ENCODE assay signal across 14 mouse cellular contexts in genomic region chr10:122861696-122862385, GRCm38 (mm10).
A peak's percentile ranks its signal among the peaks of the same experiment; 100 is the strongest.
DNase-seq lines count a peak whose midpoint lies in the region; ATAC-seq and TF ChIP-seq lines count a peak whose summit lies in the region.
"Had no signal": no experiment of that assay in that cellular context is flagged by ENCODE, and none has a peak within 500 bp of the region (broad histone marks: within the 10 kb centered on the region; RNA-seq: fewer than 3 reads in every experiment).

No protein-coding gene starts in this region.

- no peaks in the 10 kb centered on the region for H3K27me3 ChIP-seq in forebrain, embryonic 10.5 days (ENCODE audit: poor library complexity, severe bottlenecking)
- no peaks in the 10 kb centered on the region for H3K27me3 ChIP-seq in hindbrain, embryonic 12.5 days
- H3K27me3 ChIP-seq: CH12.LX; heart, embryonic 13.5 days; limb, embryonic 12.5 days had no signal

- ATAC-seq in hindbrain, embryonic 12.5 days (ENCODE audit: low FRiP score) = peak; percentile 30

- peak overlapping the region; percentile 20; the same call in 1 of the 2 replicates for H3K27ac ChIP-seq in forebrain, embryonic 10.5 days
- H3K27ac ChIP-seq in hindbrain, embryonic 12.5 days = peak overlapping the region; percentile 64; the same call in 1 of the 2 replicates
- H3K27ac ChIP-seq: gastrocnemius, adult 2 months; heart, embryonic 13.5 days; limb, embryonic 12.5 days had no signal

- 89% methylated on average over 18 of the region's 18 CpGs for WGBS in forebrain, embryonic 10.5 days
- WGBS in hindbrain, embryonic 12.5 days = 77% methylated on average over 18 of the region's 18 CpGs

- no peak for TF ChIP-seq CTCF in brain, embryonic 14.5 days (IDR thresholded peaks at IDR 0.05; ENCODE audit: borderline replicate concordance, extremely low read depth, insufficient read depth, insufficient read length)

- peaks cover 13% of the 10 kb centered on the region for H3K4me1 ChIP-seq in forebrain, embryonic 10.5 days
- H3K4me1 ChIP-seq in hindbrain, embryonic 12.5 days = peaks cover 9% of the 10 kb centered on the region

- no peak for TF ChIP-seq POLR2A in brain, embryonic 14.5 days (IDR thresholded peaks at IDR 0.05; ENCODE audit: borderline replicate concordance, extremely low read depth, insufficient read depth, insufficient read length, poor library complexity, severe bottlenecking)

- intact Hi-C loops in heart, postnatal 25 days (cut with DNase I) = no loop called here

- no peak overlapping the region for H3K9ac ChIP-seq in hindbrain, embryonic 12.5 days
- H3K9ac ChIP-seq: heart, embryonic 13.5 days; limb, embryonic 12.5 days had no signal

- no peak overlapping the region for H3K4me2 ChIP-seq in hindbrain, embryonic 12.5 days (replicated peaks)
- H3K4me2 ChIP-seq: heart, embryonic 13.5 days; limb, embryonic 12.5 days had no signal

- H3K4me3 ChIP-seq in forebrain, embryonic 10.5 days = no peak overlapping the region
- H3K4me3 ChIP-seq in hindbrain, embryonic 12.5 days = no peak overlapping the region
- H3K4me3 ChIP-seq: gastrocnemius, adult 2 months; heart, embryonic 13.5 days; limb, embryonic 12.5 days had no signal

- peak; percentile 60 for DNase-seq in brain, embryonic 14.5 days (ENCODE audit: low read depth)
- DNase-seq in forebrain, embryonic 10.5 days (ENCODE audit: extremely low spot score, low spot score) = no peak
- peak; percentile 83 for DNase-seq in retina, embryonic 14.5 days (ENCODE audit: low spot score)
- no peak for DNase-seq in heart, postnatal 25 days (ENCODE audit: low spot score)
- no peak for DNase-seq in adrenal gland, adult 8-10 months
- no peak for DNase-seq in c-Kit-positive CD71-positive TER-119-positive erythroid progenitor cells, embryonic 14.5 days (ENCODE audit: low spot score)
- DNase-seq: gastrocnemius, adult 2 months; lung, adult 2 months; right cerebral cortex, postnatal 25 days; thymus, postnatal 4 days had no signal

- H3K9me3 ChIP-seq in forebrain, embryonic 10.5 days = peaks cover 8% of the 10 kb centered on the region; the same call in 1 of the 2 replicates
- H3K9me3 ChIP-seq in hindbrain, embryonic 12.5 days (replicated peaks) = no peaks in the 10 kb centered on the region
- H3K9me3 ChIP-seq: heart, embryonic 13.5 days; limb, embryonic 12.5 days had no signal

- H3K36me3 ChIP-seq in forebrain, embryonic 10.5 days (replicated peaks) = no peaks in the 10 kb centered on the region
- no peaks in the 10 kb centered on the region for H3K36me3 ChIP-seq in hindbrain, embryonic 12.5 days
- H3K36me3 ChIP-seq: heart, embryonic 13.5 days; limb, embryonic 12.5 days had no signal

Comparison
In these comparisons a context has a peak if more than half of its experiments do, and no peak if none do; other contexts are left out.
1. DNase-seq: peak in brain, embryonic 14.5 days (single experiment) and retina, embryonic 14.5 days (single experiment); none in forebrain, embryonic 10.5 days (single experiment), heart, postnatal 25 days (single experiment), adrenal gland, adult 8-10 months (single experiment) and c-Kit-positive CD71-positive TER-119-positive erythroid progenitor cells, embryonic 14.5 days (single experiment).